Mouse (Mus musculus) heart, postnatal 36 days (tissue): Measurements from ENCODE around the gene Prss50. TPM values are rescaled to one million over a fixed set of nuclear protein-coding genes. Genes with fewer than 3 reads are reported as not detected.

ENCODE experiments used
- DNase-seq, 2 experiments: peaks; one replicate each; pipeline ENCODE4 v3.0.0; 2021 to 2022
- intact Hi-C: fragments of 180-260 bp; cut with DNase I; formaldehyde crosslinking; loops from one replicate; pipeline ENCODE4 v1.15.1; 2025
- total RNA-seq, 2 experiments: library from RNA; stranded (reverse); gene quantifications; 2 replicates each; pipeline ENCODE4 v1.2.3; 2021

Gene Prss50
- total RNA-seq, 2 experiments from 2014 or later = not detected

GRCm38 (mm10) chr9:110896595-110896994 lies 38.8 kb downstream of the Prss50 start:
- intact Hi-C loops = no loop called here
- no peak for DNase-seq

- intact Hi-C loops = no loop called here
- no peak for DNase-seq
Observed at GRCm38 (mm10) chr9:110899451-110900008, 41.8 kb downstream of the Prss50 start.

DNA sequence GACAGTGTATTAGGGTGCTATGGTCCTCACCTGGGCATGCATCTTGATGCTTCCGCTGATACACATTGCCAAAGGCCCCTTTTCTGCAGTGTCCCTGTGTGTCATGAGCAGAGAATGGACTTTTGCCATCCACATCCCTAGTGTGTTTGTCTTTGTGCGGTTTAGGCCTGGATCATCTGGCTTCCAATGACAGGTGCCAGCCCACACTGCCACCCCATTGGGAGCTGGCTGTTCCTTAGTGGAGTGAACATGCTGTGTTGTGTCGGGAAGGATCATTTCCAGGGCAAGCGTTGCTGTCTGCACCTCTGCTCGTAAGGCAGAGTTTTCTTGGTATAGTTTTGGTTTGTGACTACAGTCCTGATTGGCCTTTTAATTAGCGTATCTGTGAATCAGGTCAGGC lies 43.4 kb downstream of the Prss50 start:
- no peak for DNase-seq
- intact Hi-C loops = no loop called here

DNA sequence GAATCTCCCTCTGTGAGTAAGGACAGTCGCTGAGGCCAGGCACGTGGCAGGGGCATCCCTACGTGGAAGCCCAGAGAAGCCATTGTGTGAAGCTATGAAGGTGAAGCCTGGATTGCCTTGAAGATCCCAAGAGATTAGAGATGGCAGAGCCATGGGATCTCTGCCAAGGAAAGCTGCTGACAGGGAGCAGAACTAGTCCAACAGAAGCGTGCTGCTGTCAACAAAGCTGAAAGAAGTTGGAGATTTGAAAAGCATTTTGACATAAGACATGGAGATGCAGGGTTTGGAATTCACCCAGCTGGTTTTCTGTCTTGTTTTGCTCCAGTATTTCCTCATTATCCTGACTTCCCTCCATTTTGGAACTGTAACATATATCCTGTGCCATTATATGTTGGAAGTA lies 44.5 kb downstream of the Prss50 start:
- intact Hi-C loops = no loop called here
- no peak for DNase-seq

- intact Hi-C loops = no loop called here
- DNase-seq = no peak
Observed at GRCm38 (mm10) chr9:110907201-110907837, 49.6 kb downstream of the Prss50 start.

GRCm38 (mm10) chr9:110907838-110908630 lies 50.3 kb downstream of the Prss50 start:
- DNase-seq = no peak
- intact Hi-C loops = no loop called here

DNA sequence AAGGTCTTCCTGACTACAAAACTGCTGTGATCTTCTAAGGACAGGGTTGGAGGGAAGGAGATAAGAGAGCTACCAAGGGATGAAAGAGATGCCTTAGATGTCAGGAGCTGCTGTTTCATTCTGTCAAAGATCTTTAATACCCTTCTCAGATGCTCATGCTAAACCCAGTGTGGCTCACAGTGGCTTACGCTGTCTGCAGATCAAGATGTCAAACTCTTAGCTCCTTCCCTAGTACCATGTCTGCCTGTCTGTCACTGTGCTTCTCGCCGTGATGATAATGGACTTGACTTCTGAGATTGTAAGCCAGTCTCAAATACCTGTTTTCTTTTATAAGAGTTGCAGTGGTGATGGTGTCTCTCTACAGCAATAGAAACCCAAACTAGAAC lies 50.9 kb downstream of the Prss50 start:
- intact Hi-C loops = no loop called here
- DNase-seq = no peak

DNA sequence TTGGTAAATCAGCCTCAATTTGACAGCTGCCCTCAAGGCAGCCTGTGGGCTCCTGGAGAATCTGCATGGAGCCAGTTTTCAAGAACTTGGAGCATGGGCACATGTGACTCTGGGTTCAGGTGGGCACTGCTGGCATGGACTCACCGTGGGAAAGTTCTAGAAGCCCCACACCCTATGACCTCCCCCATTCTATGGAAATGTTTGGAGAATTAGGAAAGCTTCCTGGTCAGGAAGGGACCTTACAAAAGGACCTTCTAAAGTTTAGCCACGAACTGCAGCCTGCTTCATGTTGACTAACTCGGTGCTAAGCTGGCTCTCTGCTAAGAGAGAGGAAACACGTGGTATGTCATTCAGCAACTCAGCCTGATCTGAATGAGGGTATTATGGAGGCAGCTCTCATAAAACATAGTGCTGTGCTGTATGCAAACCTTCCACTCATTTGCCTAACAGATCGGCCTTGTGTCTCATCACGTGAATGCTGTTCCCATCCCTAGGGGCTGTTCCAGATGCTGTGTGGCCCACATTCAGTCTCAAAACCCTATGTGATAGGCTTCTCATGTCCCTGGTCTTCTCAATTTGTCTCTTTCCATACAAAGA lies 51.7 kb downstream of the Prss50 start:
- intact Hi-C loops = no loop called here

More for the DNA sequence above, 51.7 kb downstream of the Prss50 start:
- no peak for DNase-seq

Other genes starting within 250 kb of the Prss50 start
- 1 to 10 TPM in 1 of 2 experiments, under 1 TPM in 1; 0.92 to 1.2 TPM for gene Nradd, start 233.5 kb upstream of the Prss50 start, total RNA-seq
- gene Nbeal2, start 203.8 kb upstream of the Prss50 start, total RNA-seq = 10 to 100 TPM in 1 of 2 experiments, 1 to 10 TPM in 1; 9.5 to 11.0 TPM
- gene Ccdc12, start 201.5 kb upstream of the Prss50 start, total RNA-seq = 10 to 100 TPM; 60.6 to 66.9 TPM
- over 10,000 TPM; 10,942 to 11,353 TPM for gene Myl3, start 116.1 kb upstream of the Prss50 start, total RNA-seq
- 1 to 10 TPM; 6.5 to 6.6 TPM for gene Pth1r, start 110.8 kb upstream of the Prss50 start, total RNA-seq
- not detected for gene Prss42, start 59.8 kb upstream of the Prss50 start, total RNA-seq
- not detected for gene Prss44, start 44.0 kb upstream of the Prss50 start, total RNA-seq
- gene Prss43, start 31.3 kb upstream of the Prss50 start, total RNA-seq = not detected
- gene Prss45, start 23.4 kb upstream of the Prss50 start, total RNA-seq = not detected
- not detected for gene Prss46, start 13.5 kb upstream of the Prss50 start, total RNA-seq
- 10 to 100 TPM; 15.3 to 15.5 TPM for gene Als2cl, start 21.9 kb downstream of the Prss50 start, total RNA-seq
- 1 to 10 TPM; 1.2 to 1.3 TPM for gene Tmie, start 22.1 kb downstream of the Prss50 start, total RNA-seq
- gene Fam240a, start 58.9 kb downstream of the Prss50 start, total RNA-seq = not detected
- not detected for gene Tdgf1, start 88.2 kb downstream of the Prss50 start, total RNA-seq
- gene Lrrc2, start 93.6 kb downstream of the Prss50 start, total RNA-seq = 100 to 1,000 TPM; 213 to 241 TPM
- gene Rtp3, start 132.6 kb downstream of the Prss50 start, total RNA-seq = 1 to 10 TPM; 2.3 to 4.3 TPM
- gene Ltf, start 161.3 kb downstream of the Prss50 start, total RNA-seq = under 1 TPM; 0.75 to 0.84 TPM
- gene Ccrl2, start 199.6 kb downstream of the Prss50 start, total RNA-seq = 10 to 100 TPM; 14.3 to 21.1 TPM